Mouse (Mus musculus) adrenal gland, adult 8-10 months (tissue): ENCODE results near the gene Fnbp1. TPM values are rescaled to one million over a fixed set of nuclear protein-coding genes. Genes with fewer than 3 reads are reported as not detected.

Experiments
- total RNA-seq, 4 experiments: library from RNA; stranded (reverse); gene quantifications; 2 replicates each; pipeline ENCODE4 v1.2.4; 2022

The Fnbp1 gene
- total RNA-seq, 4 experiments from 2014 or later: 45.9 to 89.0 (median 70.6) TPM

Other genes with a start within 250 kb of the Fnbp1 start
- gene Ptges, start 212.1 kb downstream of the Fnbp1 start, total RNA-seq: 10 to 100 TPM; 18.6 to 50.4 (median 35.4) TPM
- gene Tor1b, start 189.0 kb downstream of the Fnbp1 start, total RNA-seq: 10 to 100 TPM; 60.4 to 66.7 (median 65.7) TPM
- 10 to 100 TPM; 32.6 to 42.3 (median 37.4) TPM for gene Tor1a, start 174.1 kb downstream of the Fnbp1 start, total RNA-seq
- 10 to 100 TPM; 47.0 to 55.8 (median 53.3) TPM for gene BC005624, start 159.8 kb downstream of the Fnbp1 start, total RNA-seq
- 10 to 100 TPM; 32.6 to 45.6 (median 42.3) TPM for gene Usp20, start 159.7 kb downstream of the Fnbp1 start, total RNA-seq
- gene Gpr107, start 10.3 kb upstream of the Fnbp1 start, total RNA-seq: 10 to 100 TPM; 61.9 to 93.4 (median 75.7) TPM
- 10 to 100 TPM in 2 of 4 experiments, 1 to 10 TPM in 2; 4.4 to 11.0 (median 7.7) TPM for gene Ncs1, start 103.8 kb upstream of the Fnbp1 start, total RNA-seq
- 1 to 10 TPM in 3 of 4 experiments, under 1 TPM in 1; 0.84 to 2.5 (median 1.4) TPM for gene Hmcn2, start 172.4 kb upstream of the Fnbp1 start, total RNA-seq